Mouse (Mus musculus): ENCODE results near the gene 1810049J17Rik.

Gene 1810049J17Rik

DNA sequence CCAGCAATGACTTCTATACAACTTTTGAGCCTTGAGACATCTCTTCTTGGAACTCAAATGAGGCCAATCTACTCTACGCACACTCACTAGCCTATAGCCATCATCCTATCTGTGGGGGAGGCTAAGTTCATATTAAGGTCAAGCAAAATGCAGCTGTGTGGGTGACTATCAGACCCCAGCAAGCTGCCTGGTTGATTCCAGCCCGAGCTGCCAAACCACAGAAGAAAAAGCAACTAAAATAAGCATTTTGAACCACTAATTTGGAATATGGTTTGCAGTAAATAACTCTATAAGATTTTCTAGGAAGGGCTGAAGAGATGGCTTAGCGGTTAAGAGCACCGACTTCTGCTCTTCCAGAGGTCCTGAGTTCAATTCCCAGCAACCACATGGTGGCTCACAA, 11.0 kb downstream of the 1810049J17Rik start:
- no peak for DNase-seq (ENCODE audit: low spot score in 2 of 2)

GRCm38 (mm10) chr15:12308539-12308938, 13.2 kb downstream of the 1810049J17Rik start:
- DNase-seq (ENCODE audit: low spot score in 2 of 2) = no peak

GRCm38 (mm10) chr15:12307114-12307513, 14.6 kb downstream of the 1810049J17Rik start:
- DNase-seq (ENCODE audit: low spot score in 2 of 2) = no peak

GRCm38 (mm10) chr15:12306188-12307071, 15.3 kb downstream of the 1810049J17Rik start:
- peak in 1 of 2 experiments; percentile 17 for DNase-seq (ENCODE audit: low spot score in 2 of 2)

DNA sequence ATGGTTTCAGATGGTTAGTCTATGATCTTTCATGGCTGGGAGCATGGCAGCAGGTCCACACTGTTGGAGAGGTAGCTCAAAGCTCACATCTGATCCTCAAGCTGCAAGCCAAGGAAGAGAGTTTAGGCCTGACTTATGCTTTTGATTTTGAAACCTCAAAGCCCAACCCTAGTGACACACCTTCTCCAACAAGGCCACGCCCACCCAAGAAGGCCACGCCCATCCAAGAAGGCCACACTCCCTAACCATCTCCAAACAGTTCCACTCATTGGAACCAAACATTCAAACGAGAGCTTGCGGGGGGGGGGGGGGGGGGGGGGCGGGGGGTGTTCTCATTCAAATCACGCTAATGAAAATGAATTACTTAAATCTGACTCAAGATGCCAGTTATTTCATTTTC, 19.9 kb downstream of the 1810049J17Rik start:
- DNase-seq (ENCODE audit: low spot score in 2 of 2) = no peak

GRCm38 (mm10) chr15:12298231-12298737, 23.4 kb downstream of the 1810049J17Rik start:
- no peak for DNase-seq (ENCODE audit: low spot score in 2 of 2)

DNA sequence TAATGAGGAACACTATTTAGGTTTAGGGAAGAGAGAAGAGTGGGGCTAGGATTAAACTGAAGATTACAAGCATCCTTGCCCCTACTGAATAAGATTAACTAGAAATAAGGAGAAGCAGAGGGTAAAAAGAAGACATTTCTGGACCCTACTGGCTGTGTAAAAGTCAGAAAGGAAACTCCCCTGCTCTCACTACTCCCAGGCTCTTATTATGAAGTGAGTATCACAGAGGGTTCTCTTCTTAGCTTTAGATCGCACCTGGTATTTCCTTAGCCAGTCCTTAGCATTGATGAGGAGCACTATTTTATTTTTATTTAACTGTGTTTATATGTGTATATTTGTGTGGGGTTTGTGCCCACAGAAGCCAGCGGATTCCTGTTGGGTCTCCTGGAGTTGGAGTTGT, 25.5 kb downstream of the 1810049J17Rik start:
- no peak for DNase-seq (ENCODE audit: low spot score in 2 of 2)

GRCm38 (mm10) chr15:12291757-12292156, 29.9 kb downstream of the 1810049J17Rik start:
- no peak for DNase-seq (ENCODE audit: low spot score in 2 of 2)

DNA sequence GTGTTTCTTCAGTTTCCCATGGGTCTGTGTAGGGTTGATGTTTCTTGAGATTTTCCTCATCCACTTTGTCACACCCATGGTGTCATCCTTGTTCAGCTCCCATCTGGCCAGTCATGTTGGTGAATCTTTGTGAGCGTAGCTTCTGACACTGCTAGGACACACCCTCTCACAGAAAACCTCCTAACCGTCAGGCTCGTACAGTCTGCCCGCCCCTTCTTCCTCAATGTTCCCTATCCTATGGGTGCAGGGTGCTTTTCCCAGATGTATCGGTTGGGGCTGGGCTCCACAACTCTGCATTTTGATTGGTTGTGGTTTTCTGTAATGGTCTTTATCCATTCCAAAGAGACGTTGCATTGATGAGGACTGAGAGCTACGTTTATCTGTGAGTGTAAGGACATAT, 31.4 kb downstream of the 1810049J17Rik start:
- DNase-seq (ENCODE audit: low spot score in 2 of 2) = no peak

DNA sequence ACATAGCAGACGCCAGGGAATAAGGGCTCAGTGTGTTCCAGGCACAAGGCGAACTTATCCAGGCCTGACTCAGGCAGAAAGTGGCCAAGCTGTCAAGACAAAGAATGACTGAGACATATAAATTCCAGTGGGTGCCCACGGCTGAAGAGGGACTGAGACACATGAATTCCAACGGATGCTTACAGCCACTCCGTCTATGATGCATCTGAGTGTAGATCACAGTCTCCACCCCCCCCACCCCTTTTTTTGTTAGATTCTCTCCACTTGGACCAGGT, 36.2 kb downstream of the 1810049J17Rik start:
- no peak for DNase-seq (ENCODE audit: low spot score in 2 of 2)

DNA sequence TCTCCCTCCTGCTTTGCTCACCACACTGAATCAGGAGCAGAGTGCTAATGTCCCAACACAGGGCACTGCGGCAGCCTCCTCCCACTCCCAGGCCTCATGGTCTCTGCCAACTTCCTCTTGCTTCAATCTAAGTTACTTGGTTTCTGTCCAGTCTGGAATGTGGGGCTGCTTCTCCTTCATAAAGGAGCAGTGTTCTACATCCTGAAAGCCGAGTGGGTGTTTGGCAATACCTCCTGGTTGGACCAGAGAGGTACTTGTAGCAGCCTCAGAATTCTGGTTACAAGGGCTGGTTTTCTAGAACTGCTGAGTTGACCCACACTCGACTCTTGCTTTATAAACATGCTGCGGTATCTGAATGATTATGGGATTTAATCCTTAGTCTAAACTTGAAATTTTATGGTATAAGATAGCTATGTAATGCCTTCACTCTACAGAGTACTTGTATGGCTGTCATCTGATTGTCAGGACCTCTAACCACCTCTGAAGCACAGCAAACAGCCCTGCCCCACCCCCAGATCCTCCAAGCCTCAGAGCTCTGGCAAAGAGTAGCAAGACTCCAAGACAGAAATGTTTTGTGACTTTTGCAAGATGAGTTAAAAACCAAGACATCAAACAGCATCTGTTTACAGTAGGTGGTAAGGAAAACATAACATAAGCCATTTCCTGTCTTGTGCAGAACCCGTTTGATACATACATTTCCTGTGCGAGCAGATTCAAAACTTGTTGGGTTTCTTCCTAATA, 36.7 kb downstream of the 1810049J17Rik start:
- peak; percentile 8 to 44 for DNase-seq (ENCODE audit: low spot score in 2 of 2)

GRCm38 (mm10) chr15:12279816-12280215, 41.9 kb downstream of the 1810049J17Rik start:
- no peak for DNase-seq (ENCODE audit: low spot score in 2 of 2)

GRCm38 (mm10) chr15:12275091-12275623, 46.5 kb downstream of the 1810049J17Rik start:
- DNase-seq (ENCODE audit: low spot score in 2 of 2) = no peak

GRCm38 (mm10) chr15:12274053-12274769, 47.5 kb downstream of the 1810049J17Rik start:
- DNase-seq (ENCODE audit: low spot score in 2 of 2) = no peak

DNA sequence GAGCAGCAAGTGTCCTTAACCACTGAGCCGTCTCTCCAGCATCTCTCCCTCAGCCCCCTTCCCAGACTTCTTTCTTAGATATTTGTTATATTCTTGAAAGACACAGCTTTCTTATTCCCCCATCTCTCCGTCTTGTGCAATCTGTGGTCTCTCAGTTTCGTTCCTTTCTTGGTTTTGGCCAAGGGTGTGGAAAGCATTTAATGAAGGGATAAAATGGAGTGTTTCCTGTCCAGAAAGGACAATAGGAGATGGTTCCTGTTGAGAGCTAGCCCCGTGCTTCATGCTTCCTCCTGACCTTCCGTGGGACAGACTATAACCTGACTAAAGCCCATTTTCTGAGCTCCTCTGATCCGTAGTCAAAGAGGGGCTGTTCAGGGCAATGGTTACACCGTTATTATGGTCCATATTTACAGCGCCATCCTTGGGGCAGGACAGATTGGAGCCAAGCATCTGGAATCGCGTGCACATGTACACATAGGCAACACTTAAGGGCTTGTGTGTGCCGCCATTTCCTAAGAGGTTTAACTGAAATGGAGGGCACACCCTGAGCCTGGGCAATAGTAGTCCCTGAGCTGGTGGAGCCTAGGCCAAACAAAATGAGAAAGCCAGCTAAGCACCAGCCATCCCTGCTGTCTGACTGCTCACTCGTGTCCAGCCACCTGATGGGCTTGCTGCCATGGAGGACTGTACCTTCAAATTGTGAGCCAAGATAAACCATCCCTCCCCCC, 48.2 kb downstream of the 1810049J17Rik start:
- DNase-seq (ENCODE audit: low spot score in 2 of 2) = no peak

All from right cerebral cortex, postnatal 36 days (tissue).